Mouse (Mus musculus) telencephalon, adult 2 months (tissue): ENCODE data around the gene Tmem181a.
"Not testable (repeated sequence)": the region's sequence is repeated elsewhere in the genome, so short reads cannot be mapped to it uniquely, and the experiment has no call there.

ENCODE experiments used
- DNase-seq: peaks from one replicate; pipeline ENCODE4 v3.0.0-alpha.2; 2011; ENCODE audit warnings: low read depth, low spot score

Gene Tmem181a

GRCm38 (mm10) chr17:6305656-6306270 is 49.1 kb downstream of the Tmem181a start:
- not testable (repeated sequence) for DNase-seq

DNA sequence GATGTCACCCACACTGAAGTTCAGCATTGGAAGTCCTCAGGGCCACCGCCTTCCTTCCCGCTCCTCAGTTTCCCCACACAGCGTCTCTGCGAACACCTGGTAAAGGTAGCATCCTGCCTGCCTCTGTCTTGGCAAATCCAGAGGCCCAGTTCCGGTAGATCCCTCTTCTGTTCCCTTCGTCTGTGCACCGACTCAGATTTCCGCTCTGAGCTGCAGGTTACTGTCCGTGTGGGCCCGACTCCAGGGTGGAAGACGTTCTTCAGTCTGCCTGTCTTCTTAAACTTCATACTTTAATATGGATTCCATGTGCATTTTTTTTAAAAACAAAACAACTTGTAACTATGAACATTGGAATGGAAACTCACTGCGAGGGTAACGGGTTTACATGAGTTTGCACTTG is 49.8 kb downstream of the Tmem181a start:
- DNase-seq: not testable (repeated sequence)

DNA sequence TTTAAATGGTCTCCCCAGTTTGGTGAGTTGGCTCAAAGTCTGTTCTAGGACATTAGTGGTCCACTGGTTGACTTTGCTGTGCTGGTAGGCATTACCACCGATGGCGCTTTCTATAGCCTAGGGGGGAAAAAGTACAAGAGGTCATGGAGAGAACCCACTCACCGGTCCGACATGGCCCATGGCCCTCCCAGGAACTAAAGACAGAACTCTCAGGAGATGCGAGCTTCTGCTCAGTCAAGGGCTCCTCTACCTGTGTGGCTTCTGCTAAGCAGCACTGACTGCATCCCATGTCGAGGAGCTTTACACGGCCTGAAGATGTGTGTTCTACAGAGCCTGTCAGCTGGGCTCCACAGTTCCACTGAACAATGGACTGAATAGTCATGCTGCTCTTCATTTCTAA is 55.1 kb downstream of the Tmem181a start:
- not testable (repeated sequence) for DNase-seq

- DNase-seq: not testable (repeated sequence)
Measured at GRCm38 (mm10) chr17:6312755-6313154, 56.1 kb downstream of the Tmem181a start.

GRCm38 (mm10) chr17:6314493-6314892 is 57.8 kb downstream of the Tmem181a start:
- DNase-seq: not testable (repeated sequence)

DNA sequence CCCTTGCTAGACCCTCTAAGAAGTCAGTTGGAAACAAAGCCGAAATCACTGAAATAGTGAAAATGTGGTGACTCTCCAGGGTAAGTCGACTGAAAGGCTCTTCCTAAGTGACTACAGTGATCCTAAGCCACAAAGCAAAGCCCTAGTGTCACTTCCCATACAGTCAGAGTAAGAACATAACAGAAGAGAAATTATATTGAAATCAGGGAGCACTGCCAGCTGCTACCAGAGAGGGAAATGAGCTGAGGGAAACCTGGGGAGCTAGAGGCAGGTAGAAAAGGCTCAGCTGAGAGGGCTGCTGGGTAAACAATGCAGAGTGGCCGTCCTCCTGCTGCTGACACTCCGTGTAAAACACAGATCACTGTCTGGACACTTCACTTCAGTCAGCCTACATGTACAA is 59.0 kb downstream of the Tmem181a start:
- not testable (repeated sequence) for DNase-seq

DNA sequence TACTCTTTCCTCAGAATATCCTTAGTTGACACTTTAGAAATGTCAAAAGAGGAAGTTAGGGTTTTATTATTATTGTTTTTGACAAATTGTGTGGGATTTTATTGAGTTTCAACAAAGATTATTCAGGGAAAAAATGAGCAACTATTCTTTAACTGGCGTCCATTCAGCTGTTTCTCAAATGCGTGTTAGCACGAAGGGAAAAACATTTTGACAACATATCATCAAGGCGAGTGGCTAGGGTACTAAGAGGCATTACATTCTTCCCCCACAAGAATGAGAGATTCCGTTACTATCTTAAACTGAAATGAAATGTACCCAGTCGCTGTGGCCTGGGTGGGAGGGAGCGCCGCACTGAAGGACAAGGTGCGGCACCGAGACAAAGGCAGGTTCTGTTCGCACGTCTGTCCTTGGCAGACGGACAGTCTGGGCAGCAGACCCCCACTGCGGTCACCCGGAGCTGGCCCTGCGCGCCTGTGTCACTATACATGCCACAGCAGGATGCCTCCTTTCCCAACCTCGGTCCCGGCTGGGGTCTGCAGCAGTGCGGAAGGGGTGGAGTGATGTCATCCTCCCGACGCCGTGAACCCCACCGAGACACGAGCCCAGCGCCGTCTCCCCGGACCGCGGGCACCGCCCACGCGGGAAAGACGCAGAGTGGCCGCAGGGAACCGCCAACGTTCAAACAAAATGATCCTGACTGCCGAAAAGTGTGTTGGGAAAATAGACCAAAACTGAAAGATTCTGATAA is 59.9 kb downstream of the Tmem181a start:
- not testable (repeated sequence) for DNase-seq

DNA sequence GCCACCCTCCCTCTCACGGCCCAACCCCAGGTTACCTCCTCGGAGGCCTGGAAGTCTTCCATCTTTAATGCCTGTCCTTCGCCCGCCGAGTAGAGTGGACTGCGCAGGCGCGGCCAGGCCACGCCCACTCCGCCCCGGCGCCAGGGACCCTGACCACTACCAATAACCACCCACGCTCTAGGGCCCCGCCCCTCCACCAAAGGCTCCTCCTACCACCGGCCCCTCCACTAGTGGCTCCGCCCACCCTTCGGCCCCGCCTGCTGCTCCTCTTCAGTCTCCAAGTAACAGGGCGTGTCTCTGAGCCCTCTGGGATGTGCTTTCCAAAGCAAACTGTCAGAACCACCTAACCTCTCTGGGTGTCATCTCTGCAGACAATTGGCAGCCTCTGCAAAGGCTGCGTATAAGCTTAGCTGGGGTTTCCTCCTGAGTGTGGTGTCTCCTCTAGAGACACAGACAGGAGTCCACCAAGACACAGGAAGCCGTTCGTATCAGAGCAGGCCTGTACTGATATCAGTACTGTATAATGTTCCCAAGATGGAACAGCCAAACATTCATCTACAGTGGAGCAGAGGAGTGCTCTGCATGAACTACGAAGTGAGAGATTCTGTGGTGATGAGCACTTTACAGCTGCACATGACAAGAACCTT is 60.8 kb downstream of the Tmem181a start, which contains the start of gene Dynlt1a:
TSS of gene Dynlt1a (minus strand) at position 162 of the 647 bp plus-strand sequence.
- DNase-seq: not testable (repeated sequence)

DNA sequence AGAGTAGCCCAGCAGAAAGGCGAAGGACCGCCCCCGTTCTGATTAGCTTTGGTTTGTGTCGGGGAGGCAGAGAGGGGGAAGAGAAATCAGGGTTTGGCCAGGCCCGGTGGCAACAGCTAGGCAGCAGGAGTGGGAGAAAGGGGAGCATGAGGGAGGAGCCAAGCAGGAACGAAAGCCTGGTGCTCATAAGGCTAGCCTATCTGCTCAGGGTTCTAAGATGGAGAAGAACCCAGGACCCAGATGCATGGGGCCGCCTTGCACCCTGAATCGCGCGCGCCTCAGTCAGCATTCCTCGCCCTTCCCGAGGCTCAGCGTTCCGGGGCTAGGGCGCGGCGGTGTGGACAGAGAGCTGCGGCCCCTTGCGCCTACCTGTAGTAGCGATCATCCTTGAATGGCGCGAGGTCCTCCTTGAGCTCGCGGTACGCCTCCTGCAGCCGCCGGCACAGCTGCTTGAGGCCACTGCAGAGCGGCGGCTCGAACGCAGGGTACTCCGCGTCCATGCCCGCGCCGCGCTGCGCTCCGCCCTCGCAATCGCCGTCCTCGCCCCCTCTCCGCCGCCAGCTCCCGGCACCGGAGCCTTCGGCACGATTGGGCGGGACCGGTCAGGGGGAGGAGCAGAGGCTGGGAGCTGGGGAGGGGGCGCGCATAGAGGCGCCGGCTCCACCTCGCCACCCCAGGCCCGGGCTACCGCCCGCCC is 64.6 kb downstream of the Tmem181a start:
- DNase-seq: not testable (repeated sequence)

DNA sequence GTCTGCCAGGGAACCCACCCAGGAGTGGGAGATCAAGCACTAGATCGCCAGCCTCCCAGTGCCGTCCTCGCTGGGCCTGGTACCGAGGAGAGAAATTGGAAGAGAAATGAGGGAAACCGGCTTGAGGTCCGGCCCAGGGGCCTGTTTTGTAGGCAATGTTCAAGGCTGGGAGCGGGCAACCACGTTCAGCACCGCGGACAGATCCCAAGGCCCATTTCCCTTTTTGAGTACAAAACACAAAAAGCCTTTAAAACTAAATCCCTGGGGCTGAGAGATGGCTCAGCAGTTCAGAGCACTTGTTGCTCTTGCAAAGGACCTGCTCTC is 65.1 kb downstream of the Tmem181a start:
- not testable (repeated sequence) for DNase-seq

GRCm38 (mm10) chr17:6325021-6325420 is 68.4 kb downstream of the Tmem181a start:
- DNase-seq: not testable (repeated sequence)

DNA sequence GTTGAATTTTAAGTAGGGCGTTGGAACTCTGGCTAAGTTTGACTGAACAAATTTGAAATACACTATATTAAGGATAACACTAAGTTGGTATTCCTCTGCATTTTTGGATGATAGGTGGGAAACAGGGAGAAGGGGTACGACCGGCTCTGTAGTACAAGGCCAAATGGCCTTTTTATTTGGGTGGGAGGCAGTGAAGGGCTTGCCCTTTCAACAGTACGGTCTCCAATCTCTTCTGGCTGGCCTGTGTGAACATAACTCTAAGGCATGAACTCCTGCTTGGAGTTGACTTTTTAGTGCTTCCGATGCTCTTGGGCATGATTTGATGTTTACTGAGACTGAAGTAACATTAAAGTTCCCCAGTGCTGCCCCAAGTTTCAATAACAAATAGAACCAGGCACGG is 68.9 kb downstream of the Tmem181a start:
- DNase-seq: not testable (repeated sequence)

DNA sequence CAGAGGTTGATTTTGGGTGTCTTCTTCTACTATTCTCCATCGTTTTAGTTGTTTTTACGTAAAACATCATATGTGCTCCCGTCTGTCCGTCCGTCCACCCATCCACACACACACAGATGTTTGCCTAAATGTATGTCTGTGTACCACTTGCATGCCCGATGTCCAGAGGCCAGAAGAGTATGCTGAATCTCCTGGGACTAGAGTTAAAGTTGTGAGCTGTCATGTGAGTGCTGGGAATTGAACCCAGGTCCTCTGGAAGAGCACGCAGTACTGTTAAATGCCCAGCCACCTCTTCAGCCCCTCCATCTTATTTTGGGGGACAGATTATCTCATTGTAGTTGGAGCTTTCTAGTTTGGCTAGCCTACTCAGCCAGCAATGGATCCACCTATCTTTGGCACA is 70.9 kb downstream of the Tmem181a start:
- DNase-seq: not testable (repeated sequence)

DNA sequence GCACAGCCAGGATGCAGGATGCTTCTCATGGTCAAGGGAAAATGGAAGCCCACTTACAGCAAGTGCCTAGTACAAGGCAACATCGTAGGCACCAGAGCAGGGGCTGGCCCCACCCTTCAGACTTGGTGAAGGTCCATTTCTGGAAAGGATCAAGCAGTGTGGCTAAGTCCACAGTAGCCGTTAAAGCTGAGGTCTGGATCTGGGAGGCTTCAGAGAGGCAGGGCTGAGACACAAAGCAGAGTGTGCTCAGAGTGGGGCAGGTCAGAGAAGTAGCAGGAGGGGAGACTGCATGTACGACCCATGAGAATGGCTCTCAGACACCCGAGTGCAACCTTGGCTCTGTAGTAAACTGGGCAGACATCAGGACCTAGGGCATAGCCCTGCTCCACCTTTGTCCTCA is 72.3 kb downstream of the Tmem181a start:
- not testable (repeated sequence) for DNase-seq

GRCm38 (mm10) chr17:6342606-6343294 is 86.1 kb downstream of the Tmem181a start:
- DNase-seq: not testable (repeated sequence)

DNA sequence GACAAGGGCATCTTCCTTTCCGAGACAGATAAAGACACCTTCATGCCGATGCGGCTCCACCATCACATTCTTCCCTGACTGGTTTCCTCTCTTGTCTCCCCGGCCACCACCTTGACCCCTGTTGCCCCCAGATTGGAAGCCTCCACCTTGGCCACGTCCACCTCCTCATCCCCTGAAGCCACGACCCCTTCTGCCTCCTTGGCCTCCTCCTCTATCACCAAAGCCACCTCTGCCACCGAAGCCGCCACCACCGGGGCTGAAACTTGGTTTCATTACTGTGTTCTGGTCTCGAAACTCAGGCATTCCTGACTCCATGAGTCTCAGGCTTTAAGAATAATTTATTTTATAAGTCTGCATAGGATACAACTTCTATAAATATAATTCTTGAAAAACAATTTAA is 98.6 kb downstream of the Tmem181a start:
- DNase-seq: not testable (repeated sequence)
